Mouse (Mus musculus) lung, postnatal 0 days (tissue): ENCODE results near the gene Hist2h3c2.

Experiments
- CTCF ChIP-seq: IDR thresholded peaks from 2 replicates; pipeline ENCODE4 v1.5.1; 2016; ENCODE audit warnings: antibody characterized with exemption, mild to moderate bottlenecking
- EP300 ChIP-seq: IDR thresholded peaks from 2 replicates; pipeline ENCODE4 v1.6.1; 2016; ENCODE audit warnings: antibody characterized with exemption, mild to moderate bottlenecking, control low read depth

DNA sequence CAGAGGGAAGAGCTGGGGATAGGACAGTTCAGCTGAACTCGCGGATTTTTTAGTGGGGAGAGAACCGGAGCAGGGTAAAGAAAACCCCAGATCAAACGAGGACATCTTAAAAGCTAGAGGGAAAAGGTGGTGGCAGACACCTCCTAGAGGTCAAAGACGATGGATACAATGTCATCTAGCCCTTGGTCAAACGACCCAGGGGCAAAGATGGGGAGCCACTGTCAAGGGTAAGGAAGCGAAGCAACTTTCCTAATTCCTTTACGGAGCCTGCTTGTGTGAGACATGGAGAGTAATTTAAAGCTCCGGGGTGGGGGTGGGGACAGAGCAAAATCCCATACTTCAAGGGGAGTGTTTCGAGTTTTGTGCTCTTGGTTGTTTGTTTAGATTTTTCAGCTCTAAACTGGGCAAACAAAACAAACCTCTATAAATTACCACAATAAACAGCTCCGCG lies 19.7 kb downstream of the Hist2h3c2 start:
- TF ChIP-seq EP300 (no peak), CTCF (peak; percentile 37)
